Mouse (Mus musculus): ENCODE measurements around the gene Usp44. TPM values are rescaled to one million over a fixed set of nuclear protein-coding genes. Genes with fewer than 3 reads are reported as not detected.
"Not testable (repeated sequence)": the region's sequence is repeated elsewhere in the genome, so short reads cannot be mapped to it uniquely, and the experiment has no call there.

The Usp44 gene
- polyA plus RNA-seq, 1 experiment from 2014 or later = 0.84 TPM

DNA sequence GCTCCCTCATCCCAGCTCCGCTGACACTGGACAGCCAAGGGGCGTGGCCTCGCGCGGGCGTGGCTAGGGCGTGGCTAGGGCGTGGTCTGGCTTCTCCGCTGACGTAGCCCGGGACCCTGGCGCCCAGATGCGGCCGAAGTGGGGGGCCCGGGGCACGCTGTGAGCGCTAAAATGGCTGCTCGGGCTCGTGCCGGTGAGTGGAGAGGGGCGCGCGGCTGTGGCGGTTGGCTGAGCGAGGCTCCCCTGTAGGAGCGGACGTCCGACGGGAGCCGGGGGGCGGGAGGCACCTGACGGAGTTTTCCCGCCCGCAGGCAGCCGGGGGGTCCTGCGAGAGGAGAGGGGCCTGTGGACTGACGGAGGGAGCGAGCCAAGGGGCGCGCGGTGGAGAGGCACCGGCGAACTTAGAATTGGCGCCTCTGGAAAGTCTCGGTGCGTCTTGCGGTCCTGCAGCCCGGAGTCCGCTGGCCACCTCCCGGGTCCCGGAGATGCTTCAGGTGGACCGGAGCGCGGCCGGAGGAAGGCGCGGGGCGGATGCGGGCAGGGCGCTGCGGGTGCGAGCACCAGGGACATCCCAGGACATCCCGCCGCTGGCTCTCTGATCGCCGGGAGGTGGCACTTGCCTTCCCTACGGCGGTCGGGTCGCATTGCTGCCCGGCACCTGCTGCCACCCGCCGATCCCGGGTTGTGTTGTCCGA, 2.5 kb downstream of the Usp44 start:
- DNase-seq (peak; percentile 79), ATAC-seq (ENCODE audit: low FRiP score, low TSS enrichment) (peak; percentile 86)
- Histone ChIP-seq H3K4me1 (ENCODE audit: control insufficient read depth, insufficient read depth, low read length) (no peaks in the 10 kb centered on the region), H3K27ac (replicated peaks; ENCODE audit: low read depth, low read length) (no peak overlapping the region), H3K9ac (replicated peaks; ENCODE audit: low read length) (peak overlapping the region; percentile 44), H3K27me3 (ENCODE audit: control insufficient read depth, insufficient read depth, low read length) (peaks cover 34% of the 10 kb centered on the region), H3K4me2 (ENCODE audit: low read length) (peak overlapping the region; percentile 96), H3K36me3 (ENCODE audit: control insufficient read depth, insufficient read depth, low read length) (no peaks in the 10 kb centered on the region), H3K9me3 (ENCODE audit: control insufficient read depth, low read length) (no peaks in the 10 kb centered on the region), H3K4me3 (replicated peaks; ENCODE audit: low read depth, low read length) (peak overlapping the region; percentile 64)
- under 1% methylated on average over 74 of the region's 75 CpGs for WGBS

DNA sequence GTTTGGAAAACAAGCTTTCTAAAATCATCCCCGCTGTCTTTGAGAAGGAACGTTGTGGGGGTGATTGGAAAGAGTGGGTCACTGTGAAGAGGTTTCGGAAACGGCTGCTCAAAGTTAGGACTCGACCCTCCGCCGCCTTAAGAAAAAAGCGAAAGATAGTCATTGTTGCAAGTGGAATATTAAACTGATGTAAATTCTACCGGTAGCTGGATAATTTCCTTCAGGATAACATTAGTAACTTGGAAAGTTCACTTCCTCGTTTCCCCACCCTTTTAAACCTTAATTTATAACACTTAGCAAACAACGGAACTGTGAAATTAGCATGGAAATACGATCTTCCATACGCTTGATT, 3.0 kb downstream of the Usp44 start:
- peaks cover 34% of the 10 kb centered on the region for H3K27me3 ChIP-seq (ENCODE audit: control insufficient read depth, insufficient read depth, low read length)
- DNase-seq (no peak), ATAC-seq (ENCODE audit: low FRiP score, low TSS enrichment) (no peak)
- H3K4me1 ChIP-seq (ENCODE audit: control insufficient read depth, insufficient read depth, low read length) = no peaks in the 10 kb centered on the region
- H3K9me3 ChIP-seq (ENCODE audit: control insufficient read depth, low read length) = no peaks in the 10 kb centered on the region
- WGBS = under 1% methylated on average over 13 of the region's 13 CpGs
- H3K4me3 ChIP-seq (replicated peaks; ENCODE audit: low read depth, low read length) = peak overlapping the region; percentile 64
- H3K27ac ChIP-seq (replicated peaks; ENCODE audit: low read depth, low read length) = no peak overlapping the region
- H3K36me3 ChIP-seq (ENCODE audit: control insufficient read depth, insufficient read depth, low read length) = no peaks in the 10 kb centered on the region
- peak overlapping the region; percentile 96 for H3K4me2 ChIP-seq (ENCODE audit: low read length)
- H3K9ac ChIP-seq (replicated peaks; ENCODE audit: low read length) = 0 out of 2 replicates have a peak overlapping the region, but pooled peaks have one; percentile 44

DNA sequence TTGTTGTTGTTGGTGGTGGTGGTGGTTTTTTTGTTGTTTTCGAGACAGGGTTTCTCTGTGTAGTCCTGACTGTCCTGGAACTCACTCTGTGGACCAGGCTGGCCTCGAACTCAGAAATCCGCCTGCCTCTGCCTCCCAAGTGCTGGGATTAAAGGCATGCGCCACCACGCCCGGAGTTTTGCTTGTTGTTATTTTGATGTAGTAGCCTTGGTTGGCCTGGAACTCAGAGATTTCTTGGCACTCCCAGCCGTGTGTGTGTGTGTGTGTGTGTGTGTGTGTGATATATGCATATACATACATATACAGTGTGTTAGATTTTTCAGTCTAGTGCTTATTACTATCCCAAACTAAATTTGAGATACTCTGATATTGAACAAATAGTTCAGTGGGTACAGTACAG, 3.8 kb downstream of the Usp44 start:
- not testable (repeated sequence) for H3K4me3 ChIP-seq (replicated peaks; ENCODE audit: low read depth, low read length); H3K9me3 ChIP-seq (ENCODE audit: control insufficient read depth, low read length); ATAC-seq (ENCODE audit: low FRiP score, low TSS enrichment); H3K4me2 ChIP-seq (ENCODE audit: low read length); H3K36me3 ChIP-seq (ENCODE audit: control insufficient read depth, insufficient read depth, low read length); H3K9ac ChIP-seq (replicated peaks; ENCODE audit: low read length); DNase-seq; H3K27ac ChIP-seq (replicated peaks; ENCODE audit: low read depth, low read length); H3K4me1 ChIP-seq (ENCODE audit: control insufficient read depth, insufficient read depth, low read length)
- 92% methylated on average over 7 of the region's 7 CpGs for WGBS
- H3K27me3 ChIP-seq (ENCODE audit: control insufficient read depth, insufficient read depth, low read length) = peaks cover 30% of the 10 kb centered on the region

DNA sequence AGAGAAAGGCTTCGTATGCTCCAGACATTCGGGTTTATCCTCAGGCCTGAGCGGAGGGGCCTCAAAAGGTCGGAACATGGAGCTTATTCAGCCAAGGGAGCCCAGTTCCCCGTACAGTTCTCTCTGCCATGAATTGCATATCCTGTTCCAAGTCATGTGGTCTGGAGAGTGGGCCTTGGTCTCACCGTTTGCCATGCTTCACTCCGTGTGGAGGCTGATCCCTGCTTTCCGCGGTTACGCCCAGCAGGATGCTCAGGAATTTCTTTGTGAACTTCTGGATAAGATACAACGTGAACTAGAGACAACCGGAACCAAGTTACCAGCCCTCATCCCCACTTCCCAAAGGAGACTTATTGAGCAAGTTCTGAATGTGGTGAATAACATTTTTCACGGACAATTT, 15.4 kb downstream of the Usp44 start:
- no peak for ATAC-seq (ENCODE audit: low FRiP score, low TSS enrichment)
- H3K27ac ChIP-seq (replicated peaks; ENCODE audit: low read depth, low read length) = no peak overlapping the region
- no peak for DNase-seq

DNA sequence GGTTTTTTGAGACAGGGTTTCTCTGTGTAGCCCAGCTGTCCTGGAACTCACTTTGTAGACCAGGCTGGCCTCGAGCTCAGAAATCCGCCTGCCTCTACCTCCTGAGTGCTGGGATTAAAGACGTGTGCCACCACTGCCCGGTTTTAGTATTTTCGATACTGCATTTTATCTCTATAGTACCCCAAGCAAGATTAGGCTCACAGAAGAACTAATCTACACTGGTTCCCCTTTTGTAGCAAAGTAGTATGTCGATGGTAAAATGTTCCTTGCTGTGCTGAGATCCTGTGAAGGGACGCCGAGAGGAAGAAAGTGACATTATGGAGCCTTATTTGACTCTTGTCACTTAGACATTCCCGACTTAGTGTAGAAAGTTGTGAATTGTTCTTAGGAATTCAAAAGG, 23.8 kb downstream of the Usp44 start:
- WGBS = 92% methylated on average over 9 of the region's 9 CpGs
- Histone ChIP-seq H3K27me3 (ENCODE audit: control insufficient read depth, insufficient read depth, low read length) (no peaks in the 10 kb centered on the region), H3K36me3 (ENCODE audit: control insufficient read depth, insufficient read depth, low read length) (peaks cover 13% of the 10 kb centered on the region), H3K4me3 (replicated peaks; ENCODE audit: low read depth, low read length) (no peak overlapping the region), H3K9me3 (ENCODE audit: control insufficient read depth, low read length) (no peaks in the 10 kb centered on the region), H3K4me2 (ENCODE audit: low read length) (no peak overlapping the region), H3K4me1 (ENCODE audit: control insufficient read depth, insufficient read depth, low read length) (no peaks in the 10 kb centered on the region), H3K9ac (replicated peaks; ENCODE audit: low read length) (no peak overlapping the region), H3K27ac (replicated peaks; ENCODE audit: low read depth, low read length) (no peak overlapping the region)
- no peak for ATAC-seq (ENCODE audit: low FRiP score, low TSS enrichment)
- no peak for DNase-seq

More for the DNA sequence above, 15.4 kb downstream of the Usp44 start:
- H3K36me3 ChIP-seq (ENCODE audit: control insufficient read depth, insufficient read depth, low read length) = 0 out of 2 replicates have a peak, but pooled peaks cover 2% of the 10 kb centered on the region
- no peaks in the 10 kb centered on the region for H3K27me3 ChIP-seq (ENCODE audit: control insufficient read depth, insufficient read depth, low read length)
- peaks cover 7% of the 10 kb centered on the region; the same call in 1 of the 2 replicates for H3K9me3 ChIP-seq (ENCODE audit: control insufficient read depth, low read length)
- no peak overlapping the region for H3K4me2 ChIP-seq (ENCODE audit: low read length)
- 94% methylated on average over 13 of the region's 13 CpGs for WGBS
- H3K4me1 ChIP-seq (ENCODE audit: control insufficient read depth, insufficient read depth, low read length) = no peaks in the 10 kb centered on the region
- H3K4me3 ChIP-seq (replicated peaks; ENCODE audit: low read depth, low read length) = no peak overlapping the region
- H3K9ac ChIP-seq (replicated peaks; ENCODE audit: low read length) = no peak overlapping the region

DNA sequence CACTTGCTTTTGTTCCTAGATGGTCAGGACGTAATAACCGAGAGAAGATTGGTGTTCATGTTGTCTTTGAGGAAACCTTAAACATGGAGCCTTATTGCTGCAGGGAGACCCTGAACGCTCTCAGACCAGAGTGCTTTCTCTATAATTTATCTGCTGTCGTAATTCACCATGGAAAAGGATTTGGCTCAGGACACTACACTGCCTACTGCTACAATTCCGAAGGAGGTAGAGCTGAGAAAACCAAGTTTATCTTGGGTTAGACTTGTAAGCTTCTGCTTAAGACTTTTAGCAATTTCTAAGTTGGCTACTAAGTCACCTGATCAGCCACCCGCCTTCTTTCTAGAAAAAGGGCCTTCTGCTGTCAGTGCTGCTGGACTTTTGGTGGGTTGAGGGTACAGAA, 24.7 kb downstream of the Usp44 start:
- Histone ChIP-seq H3K36me3 (ENCODE audit: control insufficient read depth, insufficient read depth, low read length) (peaks cover 21% of the 10 kb centered on the region), H3K27ac (replicated peaks; ENCODE audit: low read depth, low read length) (no peak overlapping the region), H3K27me3 (ENCODE audit: control insufficient read depth, insufficient read depth, low read length) (no peaks in the 10 kb centered on the region), H3K9me3 (ENCODE audit: control insufficient read depth, low read length) (no peaks in the 10 kb centered on the region), H3K4me3 (replicated peaks; ENCODE audit: low read depth, low read length) (no peak overlapping the region), H3K4me1 (ENCODE audit: control insufficient read depth, insufficient read depth, low read length) (no peaks in the 10 kb centered on the region), H3K4me2 (ENCODE audit: low read length) (no peak overlapping the region), H3K9ac (replicated peaks; ENCODE audit: low read length) (no peak overlapping the region)
- WGBS = 93% methylated on average over 6 of the region's 6 CpGs
- no peak for ATAC-seq (ENCODE audit: low FRiP score, low TSS enrichment)
- DNase-seq = no peak

DNA sequence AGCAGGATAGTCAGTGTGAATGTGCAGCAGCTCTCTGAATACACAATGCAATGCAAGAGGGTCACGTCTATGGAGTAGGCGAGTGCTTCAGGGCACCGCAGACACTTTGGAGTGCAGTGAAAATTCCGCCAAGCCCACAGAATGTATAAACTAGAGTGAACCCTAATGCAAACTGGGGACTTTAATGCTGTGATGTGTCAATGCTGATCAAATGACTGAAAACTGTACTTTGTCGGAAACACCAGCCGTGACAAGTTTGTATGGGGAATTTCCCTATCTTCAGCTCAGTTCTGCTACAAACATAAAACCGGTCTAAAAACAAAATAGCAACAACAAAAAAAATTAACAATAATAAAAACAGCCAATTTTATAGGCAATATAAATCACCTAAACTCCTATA, 37.0 kb downstream of the Usp44 start:
- no peak for ATAC-seq (ENCODE audit: low FRiP score, low TSS enrichment)
- H3K36me3 ChIP-seq (ENCODE audit: control insufficient read depth, insufficient read depth, low read length) = peaks cover 79% of the 10 kb centered on the region
- WGBS = 94% methylated on average over 7 of the region's 7 CpGs
- H3K4me1 ChIP-seq (ENCODE audit: control insufficient read depth, insufficient read depth, low read length) = no peaks in the 10 kb centered on the region
- no peak overlapping the region for H3K27ac ChIP-seq (replicated peaks; ENCODE audit: low read depth, low read length)
- no peak overlapping the region for H3K4me2 ChIP-seq (ENCODE audit: low read length)
- no peak overlapping the region for H3K4me3 ChIP-seq (replicated peaks; ENCODE audit: low read depth, low read length)
- H3K9me3 ChIP-seq (ENCODE audit: control insufficient read depth, low read length) = no peaks in the 10 kb centered on the region
- H3K9ac ChIP-seq (replicated peaks; ENCODE audit: low read length) = no peak overlapping the region
- no peak for DNase-seq
- no peaks in the 10 kb centered on the region for H3K27me3 ChIP-seq (ENCODE audit: control insufficient read depth, insufficient read depth, low read length)

DNA sequence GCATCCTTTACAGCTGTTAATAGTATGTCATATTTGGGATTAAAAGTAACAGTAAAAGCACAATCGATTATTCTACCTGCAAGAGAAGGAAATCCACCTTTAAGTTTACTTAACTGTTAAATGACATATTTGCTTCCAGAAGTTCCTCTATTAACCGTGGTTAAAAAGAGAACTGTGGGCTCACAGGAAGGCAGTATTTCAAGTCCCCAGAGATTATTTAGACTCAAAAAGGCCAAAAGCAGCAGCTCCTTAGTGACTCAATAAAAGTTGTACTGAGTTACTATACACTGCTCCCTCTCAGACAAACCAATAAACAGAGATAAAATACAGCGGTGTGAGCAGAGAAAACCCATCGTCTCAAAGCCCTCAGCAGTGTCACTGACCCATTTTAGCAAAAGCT, 37.5 kb downstream of the Usp44 start:
- H3K4me2 ChIP-seq (ENCODE audit: low read length) = no peak overlapping the region
- H3K4me3 ChIP-seq (replicated peaks; ENCODE audit: low read depth, low read length) = no peak overlapping the region
- H3K36me3 ChIP-seq (ENCODE audit: control insufficient read depth, insufficient read depth, low read length) = peaks cover 78% of the 10 kb centered on the region
- H3K27me3 ChIP-seq (ENCODE audit: control insufficient read depth, insufficient read depth, low read length) = no peaks in the 10 kb centered on the region
- no peak overlapping the region for H3K9ac ChIP-seq (replicated peaks; ENCODE audit: low read length)
- ATAC-seq (ENCODE audit: low FRiP score, low TSS enrichment) = no peak
- no peak overlapping the region for H3K27ac ChIP-seq (replicated peaks; ENCODE audit: low read depth, low read length)
- 97% methylated on average over 4 of the region's 4 CpGs for WGBS
- no peaks in the 10 kb centered on the region for H3K9me3 ChIP-seq (ENCODE audit: control insufficient read depth, low read length)
- DNase-seq = no peak
- H3K4me1 ChIP-seq (ENCODE audit: control insufficient read depth, insufficient read depth, low read length) = no peaks in the 10 kb centered on the region

DNA sequence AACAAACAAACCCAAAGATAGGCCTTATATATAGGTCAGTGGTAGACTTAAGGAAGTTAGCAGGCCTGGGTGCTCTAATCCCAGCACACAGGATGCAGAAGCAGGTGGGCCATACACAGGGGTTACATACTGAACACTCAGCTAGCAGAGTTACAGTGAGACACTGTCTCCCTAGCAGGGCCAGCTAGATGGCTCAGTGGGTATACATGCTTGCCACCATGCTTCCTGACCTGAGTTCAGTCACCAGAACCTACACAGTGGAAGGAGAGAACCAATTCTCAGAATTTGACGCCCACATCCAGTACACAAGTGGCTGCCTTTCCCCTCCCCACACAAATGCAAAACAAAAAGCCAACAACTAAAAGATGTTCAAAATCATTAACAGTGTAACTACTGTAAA, 45.4 kb downstream of the Usp44 start:
- Histone ChIP-seq H3K4me3 (replicated peaks; ENCODE audit: low read depth, low read length) (no peak overlapping the region), H3K4me1 (ENCODE audit: control insufficient read depth, insufficient read depth, low read length) (no peaks in the 10 kb centered on the region), H3K9me3 (ENCODE audit: control insufficient read depth, low read length) (no peaks in the 10 kb centered on the region), H3K36me3 (ENCODE audit: control insufficient read depth, insufficient read depth, low read length) (peaks cover 35% of the 10 kb centered on the region), H3K4me2 (ENCODE audit: low read length) (no peak overlapping the region), H3K9ac (replicated peaks; ENCODE audit: low read length) (no peak overlapping the region), H3K27ac (replicated peaks; ENCODE audit: low read depth, low read length) (no peak overlapping the region), H3K27me3 (ENCODE audit: control insufficient read depth, insufficient read depth, low read length) (no peaks in the 10 kb centered on the region)
- 88% methylated on average over 1 of the region's 1 CpGs for WGBS
- ATAC-seq (ENCODE audit: low FRiP score, low TSS enrichment) (no peak), DNase-seq (no peak)
